In genomic region chr9:80084429-80085092, GRCm38 (mm10) we compare ENCODE assay signal across 11 mouse cellular contexts. TPM values are rescaled to one million over a fixed set of nuclear protein-coding genes. Genes with fewer than 3 reads are reported as not detected.
A peak's percentile ranks its signal among the peaks of the same experiment; 100 is the strongest.
DNase-seq lines count a peak whose midpoint lies in the region; ATAC-seq and TF ChIP-seq lines count a peak whose summit lies in the region.
"Had no signal": no experiment of that assay in that cellular context is flagged by ENCODE, and none has a peak within 500 bp of the region (broad histone marks: within the 10 kb centered on the region; RNA-seq: fewer than 3 reads in every experiment).

No protein-coding gene starts in this region.

- no peak for ATAC-seq in heart, embryonic 13.5 days (ENCODE audit: extremely low read depth, insufficient number of reproducible peaks, low FRiP score, low TSS enrichment)
- peak; percentile 8 for ATAC-seq in lung, postnatal 0 days
- ATAC-seq in neural tube, embryonic 14.5 days (ENCODE audit: low read depth) = peak; percentile 13; the same call in 1 of the 2 replicates

- no peaks in the 10 kb centered on the region for H3K9me3 ChIP-seq in heart, embryonic 13.5 days
- H3K9me3 ChIP-seq in lung, postnatal 0 days (ENCODE audit: low read length) = no peaks in the 10 kb centered on the region
- H3K9me3 ChIP-seq in neural tube, embryonic 14.5 days (ENCODE audit: control insufficient read depth, low read length) = no peaks in the 10 kb centered on the region
- H3K9me3 ChIP-seq: limb, embryonic 12.5 days had no signal

- no peak for TF ChIP-seq POLR2A in heart, adult 2 months (IDR thresholded peaks at IDR 0.05; ENCODE audit: insufficient read depth, low read depth, low read length)
- TF ChIP-seq POLR2A in kidney, adult 2 months (IDR thresholded peaks at IDR 0.05; ENCODE audit: low read depth, low read length) = no peak
- no peak for TF ChIP-seq POLR2A in thymus, adult 2 months (IDR thresholded peaks at IDR 0.05; ENCODE audit: control insufficient read depth, extremely low read depth, insufficient read depth, low read length, poor library complexity)

- no peak overlapping the region for H3K4me3 ChIP-seq in heart, embryonic 13.5 days
- H3K4me3 ChIP-seq in heart, adult 2 months = no peak overlapping the region
- H3K4me3 ChIP-seq in lung, postnatal 0 days (ENCODE audit: low read depth, low read length) = no peak overlapping the region
- no peak overlapping the region for H3K4me3 ChIP-seq in kidney, adult 2 months (ENCODE audit: insufficient read depth, low read depth, low read length)
- H3K4me3 ChIP-seq in neural tube, embryonic 14.5 days (ENCODE audit: low read depth, low read length) = no peak overlapping the region
- H3K4me3 ChIP-seq in thymus, adult 2 months (ENCODE audit: control insufficient read depth, insufficient read depth, low read length) = no peak overlapping the region
- H3K4me3 ChIP-seq: erythroblast, embryonic 14.5 days; limb, embryonic 12.5 days had no signal

- H3K9ac ChIP-seq in heart, embryonic 13.5 days = no peak overlapping the region
- no peak overlapping the region for H3K9ac ChIP-seq in heart, adult 2 months (ENCODE audit: low read depth, low read length)
- no peak overlapping the region for H3K9ac ChIP-seq in lung, postnatal 0 days (replicated peaks; ENCODE audit: low read depth)
- H3K9ac ChIP-seq in neural tube, embryonic 14.5 days (replicated peaks; ENCODE audit: low read depth, low read length) = no peak overlapping the region
- H3K9ac ChIP-seq: limb, embryonic 12.5 days had no signal

- H3K4me2 ChIP-seq in heart, embryonic 13.5 days = no peak overlapping the region
- no peak overlapping the region for H3K4me2 ChIP-seq in lung, postnatal 0 days (replicated peaks; ENCODE audit: low read depth, low read length)
- H3K4me2 ChIP-seq in neural tube, embryonic 14.5 days (ENCODE audit: low read depth, low read length) = no peak overlapping the region
- H3K4me2 ChIP-seq: limb, embryonic 12.5 days had no signal

- 57% methylated on average over 10 of the region's 10 CpGs for WGBS in heart, embryonic 13.5 days
- whole genome bisulfite sequencing in heart, adult 2 months = 50% methylated on average over 10 of the region's 10 CpGs
- WGBS in lung, postnatal 0 days = 46% methylated on average over 10 of the region's 10 CpGs
- WGBS in kidney, adult 2 months = 36% methylated on average over 10 of the region's 10 CpGs
- 35% methylated on average over 10 of the region's 10 CpGs for WGBS in neural tube, embryonic 14.5 days
- WGBS in thymus, adult 2 months = 94% methylated on average over 10 of the region's 10 CpGs

- TF ChIP-seq EP300 in heart, adult 2 months (IDR thresholded peaks at IDR 0.05; ENCODE audit: insufficient read depth, low read depth, low read length) = no peak
- no peak for TF ChIP-seq EP300 in lung, postnatal 0 days (IDR thresholded peaks at IDR 0.05)

- peaks cover 7% of the 10 kb centered on the region for H3K36me3 ChIP-seq in heart, embryonic 13.5 days
- peaks cover 13% of the 10 kb centered on the region for H3K36me3 ChIP-seq in heart, adult 2 months (ENCODE audit: control insufficient read depth, insufficient read depth, low read length)
- no peaks in the 10 kb centered on the region for H3K36me3 ChIP-seq in lung, postnatal 0 days (ENCODE audit: insufficient read depth, low read length)
- H3K36me3 ChIP-seq in kidney, adult 2 months (ENCODE audit: control insufficient read depth, insufficient read depth, low read length) = no peaks in the 10 kb centered on the region
- H3K36me3 ChIP-seq in neural tube, embryonic 14.5 days (ENCODE audit: control insufficient read depth, insufficient read depth, low read length) = no peaks in the 10 kb centered on the region
- H3K36me3 ChIP-seq in thymus, adult 2 months (ENCODE audit: control insufficient read depth, insufficient read depth, low read length) = no peaks in the 10 kb centered on the region

- intact Hi-C loops in heart, adult 2 months (cut with DNase I) = no loop called here

- H3K27ac ChIP-seq in heart, embryonic 13.5 days (replicated peaks) = peak overlapping the region; percentile 71
- no peak overlapping the region for H3K27ac ChIP-seq in heart, adult 2 months
- H3K27ac ChIP-seq in lung, postnatal 0 days (ENCODE audit: low read length) = 0 out of 2 replicates have a peak overlapping the region, but pooled peaks have one; percentile 2
- peak overlapping the region; percentile 3 for H3K27ac ChIP-seq in kidney, adult 2 months (ENCODE audit: insufficient read depth, low read depth, low read length)
- H3K27ac ChIP-seq in neural tube, embryonic 14.5 days (ENCODE audit: low read depth, low read length) = no peak overlapping the region
- H3K27ac ChIP-seq in thymus, adult 2 months (ENCODE audit: control insufficient read depth, insufficient read depth, low read length) = no peak overlapping the region

- no peak for DNase-seq in heart, adult 2 months
- DNase-seq in lung, postnatal 0 days (ENCODE audit: low spot score) = peak; percentile 15
- DNase-seq in lung, postnatal 14 days = no peak
- peak; percentile 82 for DNase-seq in kidney, adult 2 months
- no peak for DNase-seq in thymus, adult 2 months
- no peak for DNase-seq in adrenal gland, adult 8-10 months
- DNase-seq: cerebellum, postnatal 10 days had no signal

- peaks cover 5% of the 10 kb centered on the region for H3K79me2 ChIP-seq in heart, adult 2 months (replicated peaks; ENCODE audit: control insufficient read depth, insufficient read depth, low read length)

- no peaks in the 10 kb centered on the region for H3K27me3 ChIP-seq in heart, embryonic 13.5 days (replicated peaks)
- H3K27me3 ChIP-seq in heart, adult 2 months (ENCODE audit: control insufficient read depth, insufficient read depth, low read length) = no peaks in the 10 kb centered on the region
- no peaks in the 10 kb centered on the region for H3K27me3 ChIP-seq in lung, postnatal 0 days (replicated peaks; ENCODE audit: insufficient read depth, low read length)
- H3K27me3 ChIP-seq in kidney, adult 2 months (replicated peaks; ENCODE audit: control insufficient read depth, insufficient read depth, low read length) = no peaks in the 10 kb centered on the region
- H3K27me3 ChIP-seq in neural tube, embryonic 14.5 days (ENCODE audit: control insufficient read depth, insufficient read depth, low read length) = no peaks in the 10 kb centered on the region
- H3K27me3 ChIP-seq in thymus, adult 2 months (ENCODE audit: control insufficient read depth, insufficient read depth, low read length) = no peaks in the 10 kb centered on the region
- H3K27me3 ChIP-seq: limb, embryonic 12.5 days had no signal

- TF ChIP-seq CTCF in heart, adult 2 months (IDR thresholded peaks at IDR 0.05) = no peak
- no peak for TF ChIP-seq CTCF in lung, postnatal 0 days (IDR thresholded peaks at IDR 0.05)
- no peak for TF ChIP-seq CTCF in kidney, adult 2 months (conservative IDR thresholded peaks at IDR 0.05; ENCODE audit: insufficient read depth, insufficient read length, low read depth, low read length)
- no peak for TF ChIP-seq CTCF in thymus, adult 2 months (IDR thresholded peaks at IDR 0.05; ENCODE audit: borderline replicate concordance, control insufficient read depth, extremely low read depth, insufficient read depth, low read length, poor library complexity)

- peaks cover 55% of the 10 kb centered on the region for H3K4me1 ChIP-seq in heart, embryonic 13.5 days
- H3K4me1 ChIP-seq in heart, adult 2 months (ENCODE audit: control insufficient read depth, insufficient read depth, low read length) = peaks cover 8% of the 10 kb centered on the region
- peaks cover 24% of the 10 kb centered on the region; the same call in 1 of the 2 replicates for H3K4me1 ChIP-seq in lung, postnatal 0 days (ENCODE audit: insufficient read depth, low read depth, low read length)
- H3K4me1 ChIP-seq in kidney, adult 2 months (ENCODE audit: control insufficient read depth, insufficient read depth, low read length) = peaks cover 40% of the 10 kb centered on the region
- H3K4me1 ChIP-seq in neural tube, embryonic 14.5 days (ENCODE audit: control insufficient read depth, insufficient read depth, low read length) = peaks cover 12% of the 10 kb centered on the region
- peaks cover 15% of the 10 kb centered on the region for H3K4me1 ChIP-seq in thymus, adult 2 months (replicated peaks; ENCODE audit: control insufficient read depth, insufficient read depth, low read length)

RNA-seq across cellular contexts. Expression of gene Senp6, which starts 17.9 kb away (rescaled TPM):
- 32.4 and 32.6 TPM in 2 replicates for polyA plus RNA-seq in heart, embryonic 13.5 days (2015; fragmentation: Nextera tagmentation; extraction: Ambion mirVana)
- total RNA-seq in heart, adult 2 months (2021) = 10 to 100 TPM; 62.5 to 72.7 TPM
- polyA plus RNA-seq in heart, adult 2 months (2012; rRNA removed) = 9.6 and 18.0 TPM in 2 replicates
- polyA plus RNA-seq in lung, postnatal 0 days (2015; fragmentation: Nextera tagmentation; extraction: Ambion mirVana) = 48.4 and 50.2 TPM in 2 replicates
- polyA plus RNA-seq in kidney, adult 2 months (2012; rRNA removed) = 18.4 and 23.9 TPM in 2 replicates
- polyA plus RNA-seq in neural tube, embryonic 14.5 days (2014; fragmentation: Nextera tagmentation; extraction: Ambion mirVana) = 65.3 and 70.6 TPM in 2 replicates
- 29.7 and 39.4 TPM in 2 replicates for polyA plus RNA-seq in thymus, adult 2 months (2012; rRNA removed)
- total RNA-seq in adrenal gland, adult 8-10 months (2022) = 100 to 1,000 TPM in 3 of 4 experiments, 10 to 100 TPM in 1; 98.7 to 133 (median 117) TPM

Comparison
In these comparisons a context has a peak if more than half of its experiments do, and no peak if none do; other contexts are left out.
1. H3K27ac ChIP-seq: peak in heart, embryonic 13.5 days (single experiment), lung, postnatal 0 days (single experiment) and kidney, adult 2 months (single experiment); none in heart, adult 2 months (single experiment), neural tube, embryonic 14.5 days (single experiment) and thymus, adult 2 months (single experiment).
2. DNase-seq: peak in lung, postnatal 0 days (single experiment) and kidney, adult 2 months (single experiment); none in heart, adult 2 months (0 of 2), lung, postnatal 14 days (single experiment), thymus, adult 2 months (single experiment) and adrenal gland, adult 8-10 months (single experiment).